Mouse (Mus musculus): ENCODE data around the gene Trim29. TPM values are rescaled to one million over a fixed set of nuclear protein-coding genes. Genes with fewer than 3 reads are reported as not detected.

Gene Trim29
- polyA plus RNA-seq, 1 experiment from 2014 or later: 11.0 TPM

DNA sequence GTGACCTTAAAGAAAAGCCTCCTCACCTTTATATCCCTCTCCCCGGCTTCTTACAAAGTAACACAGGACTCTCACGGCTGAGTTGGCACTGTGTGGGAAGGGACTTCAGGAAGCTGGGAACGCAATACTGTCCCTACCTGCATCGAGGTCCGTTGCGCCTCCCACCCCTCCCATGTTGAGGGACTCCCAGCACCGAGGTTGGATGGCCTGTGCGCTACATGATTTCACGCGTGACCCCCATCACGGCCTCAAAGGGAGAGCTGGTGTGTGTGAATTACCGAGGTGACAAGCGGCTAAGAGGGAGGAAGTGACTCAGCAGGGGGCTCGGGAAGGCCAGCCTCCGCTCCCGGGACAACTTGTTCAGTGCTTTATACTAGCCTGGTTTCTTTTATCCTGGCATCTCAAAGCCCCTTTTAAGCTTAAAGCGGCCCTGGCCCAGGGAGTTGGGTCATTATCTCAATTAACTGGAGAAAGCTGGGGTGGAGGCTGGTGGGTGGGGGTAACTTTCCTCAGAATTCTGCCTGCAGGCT, 39.9 kb upstream of the Trim29 start:
- no peaks in the 10 kb centered on the region for H3K36me3 ChIP-seq (ENCODE audit: control insufficient read depth, insufficient read depth)
- peak overlapping the region; percentile 43 for H3K4me3 ChIP-seq (ENCODE audit: low read length)
- peaks cover 4% of the 10 kb centered on the region; the same call in 1 of the 2 replicates for H3K4me1 ChIP-seq (ENCODE audit: control insufficient read depth, insufficient read depth, low read length)
- H3K9ac ChIP-seq (ENCODE audit: low read length): peak overlapping the region; percentile 21; the same call in 1 of the 2 replicates
- ATAC-seq (replicated peaks; ENCODE audit: extremely low read depth, insufficient read depth, low FRiP score): no peak
- WGBS: 7% methylated on average over 17 of the region's 17 CpGs
- no peak overlapping the region for H3K27ac ChIP-seq (ENCODE audit: low read length)
- H3K4me2 ChIP-seq (ENCODE audit: low read depth, low read length): peak overlapping the region; percentile 65
- H3K9me3 ChIP-seq (replicated peaks; ENCODE audit: control insufficient read depth, low read length): no peaks in the 10 kb centered on the region
- H3K27me3 ChIP-seq (ENCODE audit: control insufficient read depth, insufficient read depth, low read length): peaks cover 20% of the 10 kb centered on the region

DNA sequence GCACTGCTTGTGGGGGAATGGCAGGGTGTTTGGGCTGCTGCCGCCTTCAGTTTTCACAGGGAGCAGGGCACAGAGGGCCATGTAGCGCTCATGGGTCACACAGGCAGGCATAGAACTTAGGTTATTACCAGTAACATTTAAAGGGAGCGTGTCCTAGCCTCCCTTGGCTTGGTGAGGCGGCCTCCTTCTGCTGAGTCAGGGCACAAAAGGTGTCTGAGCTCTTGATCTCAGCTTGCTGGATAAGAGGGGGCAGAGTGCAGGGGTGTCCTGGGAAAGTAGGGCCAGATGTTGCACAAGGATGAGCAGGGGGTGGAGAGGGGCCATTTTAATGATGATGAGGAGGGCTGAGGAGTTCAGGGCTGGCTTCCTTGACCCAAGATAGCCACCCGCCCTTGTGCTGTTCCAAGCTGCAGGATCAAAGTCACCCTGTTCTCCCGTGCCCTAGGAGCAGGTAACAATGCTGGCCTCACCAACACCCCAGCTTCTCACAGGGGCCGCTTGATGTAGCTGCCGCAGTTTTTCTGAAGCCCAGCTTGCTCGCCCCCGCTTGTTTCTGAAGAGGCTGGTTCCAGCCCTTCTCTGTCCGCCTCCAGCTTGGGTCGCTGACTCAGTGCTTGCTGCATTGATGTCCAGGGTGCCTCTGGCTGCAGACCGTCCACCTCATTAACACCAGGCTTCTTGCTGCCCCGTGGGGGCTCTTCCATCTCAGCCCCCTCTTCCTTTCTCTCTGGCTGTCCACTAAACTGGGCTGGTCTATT, 38.7 kb upstream of the Trim29 start:
- peaks cover 20% of the 10 kb centered on the region for H3K27me3 ChIP-seq (ENCODE audit: control insufficient read depth, insufficient read depth, low read length)
- H3K4me2 ChIP-seq (ENCODE audit: low read depth, low read length): no peak overlapping the region
- no peak overlapping the region for H3K4me3 ChIP-seq (ENCODE audit: low read length)
- no peak overlapping the region for H3K27ac ChIP-seq (ENCODE audit: low read length)
- ATAC-seq (replicated peaks; ENCODE audit: extremely low read depth, insufficient read depth, low FRiP score): no peak
- H3K36me3 ChIP-seq (ENCODE audit: control insufficient read depth, insufficient read depth): no peaks in the 10 kb centered on the region
- no peaks in the 10 kb centered on the region for H3K9me3 ChIP-seq (replicated peaks; ENCODE audit: control insufficient read depth, low read length)
- peaks cover 4% of the 10 kb centered on the region; the same call in 1 of the 2 replicates for H3K4me1 ChIP-seq (ENCODE audit: control insufficient read depth, insufficient read depth, low read length)
- no peak overlapping the region for H3K9ac ChIP-seq (ENCODE audit: low read length)
- 66% methylated on average over 14 of the region's 14 CpGs for WGBS

DNA sequence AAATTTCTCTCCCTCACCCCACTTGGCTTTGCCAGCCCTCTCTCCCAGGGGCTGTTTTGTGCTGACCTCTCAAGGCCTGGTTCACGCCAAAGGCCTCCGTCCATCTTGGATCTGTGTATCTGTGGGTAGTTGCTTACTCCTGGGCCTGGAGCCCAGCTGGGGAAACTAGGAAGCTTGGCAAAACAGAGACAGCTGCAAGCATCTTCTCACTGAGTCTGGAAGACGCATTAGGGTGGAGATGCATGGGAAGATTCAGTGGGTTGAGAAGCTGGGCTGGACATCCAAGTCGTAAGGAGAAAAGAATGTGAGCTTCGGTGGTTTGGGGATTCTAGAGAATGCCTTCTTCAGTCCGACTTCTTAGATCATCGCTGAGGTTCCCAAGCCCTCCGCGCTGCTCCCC, 36.9 kb upstream of the Trim29 start:
- Histone ChIP-seq H3K4me2 (ENCODE audit: low read depth, low read length) (no peak overlapping the region), H3K9ac (ENCODE audit: low read length) (no peak overlapping the region), H3K36me3 (ENCODE audit: control insufficient read depth, insufficient read depth) (no peaks in the 10 kb centered on the region), H3K27ac (ENCODE audit: low read length) (no peak overlapping the region), H3K27me3 (ENCODE audit: control insufficient read depth, insufficient read depth, low read length) (peaks cover 20% of the 10 kb centered on the region), H3K4me3 (ENCODE audit: low read length) (no peak overlapping the region), H3K4me1 (ENCODE audit: control insufficient read depth, insufficient read depth, low read length) (peaks cover 4% of the 10 kb centered on the region; the same call in 1 of the 2 replicates), H3K9me3 (replicated peaks; ENCODE audit: control insufficient read depth, low read length) (no peaks in the 10 kb centered on the region)
- WGBS: 63% methylated on average over 9 of the region's 9 CpGs
- ATAC-seq (replicated peaks; ENCODE audit: extremely low read depth, insufficient read depth, low FRiP score): 0 out of 2 replicates have a peak, but pooled peaks have one; percentile 23

DNA sequence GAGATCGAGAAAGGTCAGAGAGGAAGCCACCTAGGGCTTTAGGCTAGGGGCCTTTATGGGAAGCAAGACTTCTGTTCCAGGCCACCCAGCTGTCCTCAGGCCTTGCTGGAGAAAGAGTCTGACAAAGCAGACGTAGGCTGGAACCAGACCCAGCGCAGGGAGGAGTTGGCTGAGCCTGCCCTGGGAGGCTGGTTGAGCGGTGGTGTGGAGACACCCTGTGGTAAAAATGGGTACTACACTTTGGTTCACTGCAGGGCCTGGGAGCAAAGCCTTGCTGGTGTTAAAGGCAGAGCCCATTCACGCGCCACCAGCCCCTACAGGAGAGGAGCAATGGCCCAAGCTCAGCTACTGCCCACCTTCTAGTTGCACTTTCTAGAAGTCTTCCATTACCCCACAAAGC, 26.4 kb upstream of the Trim29 start:
- H3K27ac ChIP-seq (ENCODE audit: low read length): no peak overlapping the region
- peak; percentile 83; the same call in 1 of the 2 replicates for ATAC-seq (replicated peaks; ENCODE audit: extremely low read depth, insufficient read depth, low FRiP score)
- 5% methylated on average over 6 of the region's 6 CpGs for WGBS

DNA sequence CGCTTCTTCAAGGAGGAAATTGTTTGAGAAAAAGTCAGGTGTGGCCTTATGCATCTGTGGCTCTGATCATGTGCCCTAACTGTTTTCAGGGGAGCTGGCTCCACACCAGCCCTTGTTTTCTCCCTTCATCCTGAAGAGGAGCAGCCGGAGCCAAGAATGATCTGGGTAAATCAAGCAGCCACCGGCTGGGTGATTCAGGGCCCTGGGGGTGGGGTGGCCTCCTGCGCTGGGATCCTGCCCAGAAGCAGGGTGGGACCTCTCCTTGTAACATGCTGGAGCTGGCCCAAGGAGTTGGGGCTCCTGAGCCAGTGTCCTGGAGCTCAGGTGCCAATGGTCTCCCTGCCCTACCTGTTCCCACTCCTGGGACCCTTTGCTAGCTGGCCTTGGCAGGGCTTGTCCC, 25.4 kb upstream of the Trim29 start:
- WGBS: 89% methylated on average over 4 of the region's 4 CpGs
- no peaks in the 10 kb centered on the region for H3K36me3 ChIP-seq (ENCODE audit: control insufficient read depth, insufficient read depth)
- ATAC-seq (replicated peaks; ENCODE audit: extremely low read depth, insufficient read depth, low FRiP score): no peak
- H3K4me3 ChIP-seq (ENCODE audit: low read length): no peak overlapping the region
- no peak overlapping the region for H3K4me2 ChIP-seq (ENCODE audit: low read depth, low read length)
- H3K9ac ChIP-seq (ENCODE audit: low read length): no peak overlapping the region
- peaks cover 9% of the 10 kb centered on the region; the same call in 1 of the 2 replicates for H3K27me3 ChIP-seq (ENCODE audit: control insufficient read depth, insufficient read depth, low read length)
- H3K9me3 ChIP-seq (replicated peaks; ENCODE audit: control insufficient read depth, low read length): no peaks in the 10 kb centered on the region
- no peak overlapping the region for H3K27ac ChIP-seq (ENCODE audit: low read length)
- H3K4me1 ChIP-seq (ENCODE audit: control insufficient read depth, insufficient read depth, low read length): no peaks in the 10 kb centered on the region

More for the DNA sequence above, 26.4 kb upstream of the Trim29 start:
- Histone ChIP-seq H3K9ac (ENCODE audit: low read length) (no peak overlapping the region), H3K27me3 (ENCODE audit: control insufficient read depth, insufficient read depth, low read length) (peaks cover 9% of the 10 kb centered on the region), H3K36me3 (ENCODE audit: control insufficient read depth, insufficient read depth) (no peaks in the 10 kb centered on the region), H3K4me3 (ENCODE audit: low read length) (no peak overlapping the region), H3K4me1 (ENCODE audit: control insufficient read depth, insufficient read depth, low read length) (no peaks in the 10 kb centered on the region), H3K9me3 (replicated peaks; ENCODE audit: control insufficient read depth, low read length) (no peaks in the 10 kb centered on the region), H3K4me2 (ENCODE audit: low read depth, low read length) (no peak overlapping the region)

DNA sequence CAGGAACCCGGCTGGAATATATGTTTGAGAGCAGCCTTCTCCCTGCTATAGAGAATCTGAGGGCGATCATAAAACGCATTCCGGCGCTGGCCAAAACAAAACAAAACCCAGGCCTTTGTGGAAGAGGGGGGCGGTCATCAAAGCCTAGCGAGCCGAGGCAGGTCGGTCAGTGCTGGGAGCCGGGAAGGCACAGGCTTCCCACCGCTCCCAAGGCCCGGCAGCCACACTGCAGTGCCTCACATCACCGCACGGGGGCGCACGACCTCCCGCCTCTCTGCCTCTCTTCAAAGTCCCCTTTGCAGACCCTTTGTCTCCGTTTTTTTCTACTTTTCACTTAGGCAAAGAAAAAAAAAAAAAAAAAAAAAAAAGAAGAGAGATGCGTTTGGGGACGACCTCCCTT, 23.8 kb upstream of the Trim29 start:
- H3K9me3 ChIP-seq (replicated peaks; ENCODE audit: control insufficient read depth, low read length): no peaks in the 10 kb centered on the region
- no peak overlapping the region for H3K4me3 ChIP-seq (ENCODE audit: low read length)
- H3K27me3 ChIP-seq (ENCODE audit: control insufficient read depth, insufficient read depth, low read length): peaks cover 6% of the 10 kb centered on the region; the same call in 1 of the 2 replicates
- no peak overlapping the region for H3K27ac ChIP-seq (ENCODE audit: low read length)
- H3K4me2 ChIP-seq (ENCODE audit: low read depth, low read length): peak overlapping the region; percentile 18; the same call in 1 of the 2 replicates
- H3K4me1 ChIP-seq (ENCODE audit: control insufficient read depth, insufficient read depth, low read length): no peaks in the 10 kb centered on the region
- no peak for ATAC-seq (replicated peaks; ENCODE audit: extremely low read depth, insufficient read depth, low FRiP score)
- no peaks in the 10 kb centered on the region for H3K36me3 ChIP-seq (ENCODE audit: control insufficient read depth, insufficient read depth)
- WGBS: 4% methylated on average over 20 of the region's 20 CpGs
- no peak overlapping the region for H3K9ac ChIP-seq (ENCODE audit: low read length)

DNA sequence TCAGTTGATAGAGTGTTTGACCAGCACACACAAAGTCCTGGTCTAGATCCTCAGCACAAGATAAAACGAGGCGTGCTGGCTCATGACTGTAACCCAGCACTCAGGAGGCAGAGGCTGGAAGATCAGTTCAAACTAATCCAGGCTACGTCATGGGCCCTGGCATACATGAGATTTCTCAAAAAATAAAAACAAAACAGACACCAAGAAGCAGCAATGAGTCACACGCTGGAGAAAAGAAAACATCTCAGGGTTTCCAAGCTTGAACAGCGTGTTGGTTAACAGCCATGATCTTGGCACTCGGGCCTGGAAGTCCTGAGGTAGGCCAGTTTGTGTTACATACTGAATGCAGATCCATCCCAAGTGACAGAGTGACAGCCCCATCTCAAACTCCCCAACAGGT, 17.6 kb upstream of the Trim29 start:
- no peaks in the 10 kb centered on the region; the same call in 1 of the 2 replicates for H3K27me3 ChIP-seq (ENCODE audit: control insufficient read depth, insufficient read depth, low read length)
- H3K9me3 ChIP-seq (replicated peaks; ENCODE audit: control insufficient read depth, low read length): no peaks in the 10 kb centered on the region
- no peak overlapping the region for H3K4me2 ChIP-seq (ENCODE audit: low read depth, low read length)
- no peak overlapping the region for H3K27ac ChIP-seq (ENCODE audit: low read length)
- no peaks in the 10 kb centered on the region for H3K4me1 ChIP-seq (ENCODE audit: control insufficient read depth, insufficient read depth, low read length)
- H3K9ac ChIP-seq (ENCODE audit: low read length): no peak overlapping the region
- H3K4me3 ChIP-seq (ENCODE audit: low read length): no peak overlapping the region
- 76% methylated on average over 6 of the region's 6 CpGs for WGBS
- ATAC-seq (replicated peaks; ENCODE audit: extremely low read depth, insufficient read depth, low FRiP score): no peak
- H3K36me3 ChIP-seq (ENCODE audit: control insufficient read depth, insufficient read depth): no peaks in the 10 kb centered on the region

DNA sequence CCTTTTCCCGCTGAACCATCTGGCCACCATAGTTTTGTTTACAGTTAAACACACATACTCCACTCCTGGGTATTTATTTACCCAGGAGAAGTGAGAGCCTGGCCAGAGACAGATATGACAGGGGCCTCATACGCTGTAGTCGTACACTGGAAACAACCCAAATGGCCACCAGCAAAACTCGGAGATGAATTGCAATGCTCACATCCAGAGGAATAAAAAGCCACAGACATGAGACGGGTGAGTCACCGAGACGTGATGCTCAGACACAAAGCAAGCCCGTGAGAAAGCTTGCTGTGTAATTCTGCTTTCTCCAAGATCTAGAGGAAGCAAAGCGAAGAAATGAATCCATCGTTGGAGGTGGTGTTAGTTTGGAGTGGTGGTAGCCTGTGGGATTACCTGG, 10.3 kb upstream of the Trim29 start:
- Histone ChIP-seq H3K36me3 (ENCODE audit: control insufficient read depth, insufficient read depth) (no peaks in the 10 kb centered on the region), H3K9me3 (replicated peaks; ENCODE audit: control insufficient read depth, low read length) (no peaks in the 10 kb centered on the region), H3K4me1 (ENCODE audit: control insufficient read depth, insufficient read depth, low read length) (no peaks in the 10 kb centered on the region), H3K4me3 (ENCODE audit: low read length) (no peak overlapping the region), H3K27me3 (ENCODE audit: control insufficient read depth, insufficient read depth, low read length) (no peaks in the 10 kb centered on the region; the same call in 1 of the 2 replicates), H3K27ac (ENCODE audit: low read length) (no peak overlapping the region), H3K9ac (ENCODE audit: low read length) (no peak overlapping the region), H3K4me2 (ENCODE audit: low read depth, low read length) (no peak overlapping the region)
- 55% methylated on average over 10 of the region's 10 CpGs for WGBS
- ATAC-seq (replicated peaks; ENCODE audit: extremely low read depth, insufficient read depth, low FRiP score): no peak

DNA sequence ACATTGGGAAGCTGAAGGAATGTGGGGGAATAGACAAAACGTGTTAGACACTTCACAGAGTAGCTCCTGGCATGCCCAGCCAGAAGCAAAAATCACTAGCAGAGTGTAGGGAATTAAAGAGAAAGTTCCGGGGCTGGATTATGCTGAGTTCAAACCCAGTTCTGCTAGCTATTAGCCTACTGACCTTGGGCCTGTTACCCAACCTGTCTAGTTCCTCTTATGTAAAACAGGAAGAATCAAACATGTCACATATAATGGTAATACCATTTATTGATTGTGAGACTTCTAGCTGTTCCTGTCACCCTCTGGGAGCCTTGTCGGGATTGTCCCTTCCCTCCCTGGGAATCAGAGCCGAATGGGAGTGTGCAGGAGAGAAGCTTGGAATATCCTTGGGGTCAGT, 7.7 kb upstream of the Trim29 start:
- H3K27me3 ChIP-seq (ENCODE audit: control insufficient read depth, insufficient read depth, low read length): no peaks in the 10 kb centered on the region
- no peak overlapping the region for H3K27ac ChIP-seq (ENCODE audit: low read length)
- no peaks in the 10 kb centered on the region for H3K4me1 ChIP-seq (ENCODE audit: control insufficient read depth, insufficient read depth, low read length)
- 66% methylated on average over 4 of the region's 4 CpGs for WGBS
- no peak overlapping the region for H3K9ac ChIP-seq (ENCODE audit: low read length)
- no peaks in the 10 kb centered on the region for H3K36me3 ChIP-seq (ENCODE audit: control insufficient read depth, insufficient read depth)
- H3K9me3 ChIP-seq (replicated peaks; ENCODE audit: control insufficient read depth, low read length): no peaks in the 10 kb centered on the region
- ATAC-seq (replicated peaks; ENCODE audit: extremely low read depth, insufficient read depth, low FRiP score): no peak
- no peak overlapping the region for H3K4me3 ChIP-seq (ENCODE audit: low read length)
- H3K4me2 ChIP-seq (ENCODE audit: low read depth, low read length): no peak overlapping the region

Measured in heart, embryonic 16.5 days (tissue).